Mouse (Mus musculus) embryonic facial prominence, embryonic 13.5 days (tissue): ENCODE measurements at regions not wholly inside any gene's neighbourhood (a gene's known extent, or its start where the extent isn't known, plus 50 kb on each side); places are given as distances from the start of the nearest gene placed in this dataset.
A peak's percentile ranks its signal among the peaks of the same experiment; 100 is the strongest.

ENCODE experiments used
- ATAC-seq: fragments of 200-750 bp; cut with Nextera tagmentation; 2 replicates; pipeline ENCODE4 v1.8.0; 2017; ENCODE audit warnings: low read depth; ENCODE audit not compliant: insufficient number of reproducible peaks, insufficient read depth, low FRiP score, low TSS enrichment
- H3K27ac ChIP-seq: fragments of 300-500 bp; sonication (generic); 2 replicates; pipeline ENCODE4 v1.5.1; 2015; ENCODE audit warnings: moderate library complexity, mild to moderate bottlenecking, inconsistent platforms
- H3K27me3 ChIP-seq: fragments of 300-500 bp; sonication (generic); 2 replicates; pipeline ENCODE4 v1.6.1; 2015; ENCODE audit warnings: mild to moderate bottlenecking, inconsistent platforms
- H3K36me3 ChIP-seq: fragments of 300-500 bp; sonication (generic); 2 replicates; pipeline ENCODE4 v1.6.1; 2015; ENCODE audit warnings: mild to moderate bottlenecking, inconsistent platforms
- H3K4me1 ChIP-seq: fragments of 300-500 bp; sonication (generic); 2 replicates; pipeline ENCODE4 v1.6.1; 2015; ENCODE audit warnings: inconsistent platforms
- H3K4me2 ChIP-seq: fragments of 300-500 bp; sonication (generic); 2 replicates; pipeline ENCODE4 v1.6.1; 2015; ENCODE audit warnings: moderate library complexity, mild to moderate bottlenecking, inconsistent platforms
- H3K4me3 ChIP-seq: fragments of 300-500 bp; sonication (generic); 2 replicates; pipeline ENCODE4 v1.5.1; 2015; ENCODE audit warnings: mild to moderate bottlenecking, inconsistent platforms
- H3K9ac ChIP-seq: fragments of 300-500 bp; sonication (generic); 2 replicates; pipeline ENCODE4 v1.6.1; 2015; ENCODE audit warnings: mild to moderate bottlenecking, inconsistent platforms
- H3K9me3 ChIP-seq: fragments of 300-500 bp; sonication (generic); 2 replicates; pipeline ENCODE4 v1.6.1; 2016; ENCODE audit warnings: inconsistent platforms
- WGBS: fragments of 180-500 bp; shearing (Covaris S2); methylation state at CpG from one replicate; pipeline ENCODE4 v1.1.7; 2015; ENCODE audit warnings: mixed read lengths; 5-methylcytosine and 5-hydroxymethylcytosine counted together

- Histone ChIP-seq H3K9me3 (no peaks in the 10 kb centered on the region), H3K36me3 (no peaks in the 10 kb centered on the region), H3K27ac (no peak overlapping the region), H3K27me3 (no peaks in the 10 kb centered on the region), H3K4me1 (no peaks in the 10 kb centered on the region), H3K4me2 (no peak overlapping the region), H3K4me3 (no peak overlapping the region), H3K9ac (no peak overlapping the region)
- 94% methylated on average over 2 of the region's 2 CpGs for WGBS
- no peak for ATAC-seq
Observed at GRCm38 (mm10) chr13:45286651-45287050, 102.9 kb upstream of the Mylip start.

GRCm38 (mm10) chr13:45287217-45287616 lies 102.3 kb upstream of the Mylip start:
- Histone ChIP-seq H3K4me1 (no peaks in the 10 kb centered on the region), H3K27ac (no peak overlapping the region), H3K4me3 (no peak overlapping the region), H3K9me3 (no peaks in the 10 kb centered on the region), H3K9ac (no peak overlapping the region), H3K4me2 (no peak overlapping the region), H3K27me3 (no peaks in the 10 kb centered on the region), H3K36me3 (no peaks in the 10 kb centered on the region)
- 88% methylated on average over 4 of the region's 4 CpGs for WGBS
- no peak for ATAC-seq

GRCm38 (mm10) chr13:45289976-45290375 lies 99.6 kb upstream of the Mylip start:
- no peak for ATAC-seq
- no peaks in the 10 kb centered on the region for H3K27me3 ChIP-seq
- no peak overlapping the region for H3K9ac ChIP-seq
- no peak overlapping the region for H3K4me3 ChIP-seq
- no peaks in the 10 kb centered on the region for H3K36me3 ChIP-seq
- H3K4me1 ChIP-seq: no peaks in the 10 kb centered on the region
- no peaks in the 10 kb centered on the region for H3K9me3 ChIP-seq
- 90% methylated on average over 11 of the region's 11 CpGs for WGBS
- no peak overlapping the region for H3K27ac ChIP-seq
- H3K4me2 ChIP-seq: no peak overlapping the region

- ATAC-seq: no peak
- no peak overlapping the region for H3K4me2 ChIP-seq
- H3K4me1 ChIP-seq: no peaks in the 10 kb centered on the region
- H3K4me3 ChIP-seq: no peak overlapping the region
- H3K9ac ChIP-seq: no peak overlapping the region
- 86% methylated on average over 10 of the region's 10 CpGs for WGBS
- no peaks in the 10 kb centered on the region for H3K36me3 ChIP-seq
- no peaks in the 10 kb centered on the region for H3K27me3 ChIP-seq
- no peak overlapping the region for H3K27ac ChIP-seq
- no peaks in the 10 kb centered on the region for H3K9me3 ChIP-seq
Observed at GRCm38 (mm10) chr13:45294691-45295090, 94.9 kb upstream of the Mylip start.

- Histone ChIP-seq H3K9me3 (no peaks in the 10 kb centered on the region), H3K4me3 (no peak overlapping the region), H3K4me1 (no peaks in the 10 kb centered on the region)
Observed at GRCm38 (mm10) chr13:45300610-45301009, 88.9 kb upstream of the Mylip start.

GRCm38 (mm10) chr13:45301191-45301905 lies 88.2 kb upstream of the Mylip start:
- no peaks in the 10 kb centered on the region for H3K27me3 ChIP-seq
- WGBS: 86% methylated on average over 10 of the region's 10 CpGs
- no peak for ATAC-seq

More at GRCm38 (mm10) chr13:45300610-45301009, 88.9 kb upstream of the Mylip start:
- H3K9ac ChIP-seq: no peak overlapping the region
- no peak for ATAC-seq
- H3K36me3 ChIP-seq: no peaks in the 10 kb centered on the region
- H3K27ac ChIP-seq: no peak overlapping the region
- H3K4me2 ChIP-seq: no peak overlapping the region
- H3K27me3 ChIP-seq: no peaks in the 10 kb centered on the region
- WGBS: 94% methylated on average over 8 of the region's 8 CpGs

GRCm38 (mm10) chr13:45302796-45303195 lies 86.7 kb upstream of the Mylip start:
- Histone ChIP-seq H3K4me1 (0 out of 2 replicates have a peak, but pooled peaks cover 2% of the 10 kb centered on the region), H3K9me3 (no peaks in the 10 kb centered on the region), H3K4me3 (no peak overlapping the region), H3K36me3 (no peaks in the 10 kb centered on the region), H3K4me2 (no peak overlapping the region), H3K9ac (no peak overlapping the region), H3K27me3 (no peaks in the 10 kb centered on the region), H3K27ac (no peak overlapping the region)
- no peak for ATAC-seq
- WGBS: 73% methylated on average over 6 of the region's 6 CpGs

More at GRCm38 (mm10) chr13:45301191-45301905, 88.2 kb upstream of the Mylip start:
- Histone ChIP-seq H3K4me3 (no peak overlapping the region), H3K9ac (no peak overlapping the region), H3K36me3 (no peaks in the 10 kb centered on the region), H3K27ac (no peak overlapping the region), H3K9me3 (no peaks in the 10 kb centered on the region), H3K4me2 (no peak overlapping the region), H3K4me1 (0 out of 2 replicates have a peak, but pooled peaks cover 2% of the 10 kb centered on the region)

GRCm38 (mm10) chr13:45306177-45306576 lies 83.4 kb upstream of the Mylip start:
- peak; percentile 20; the same call in 1 of the 2 replicates for ATAC-seq
- 0 out of 2 replicates have a peak, but pooled peaks cover 2% of the 10 kb centered on the region for H3K4me1 ChIP-seq
- no peak overlapping the region for H3K9ac ChIP-seq
- H3K27me3 ChIP-seq: no peaks in the 10 kb centered on the region
- WGBS: 42% methylated on average over 5 of the region's 5 CpGs
- no peaks in the 10 kb centered on the region for H3K36me3 ChIP-seq
- no peak overlapping the region for H3K4me2 ChIP-seq
- H3K9me3 ChIP-seq: no peaks in the 10 kb centered on the region
- H3K4me3 ChIP-seq: no peak overlapping the region
- no peak overlapping the region for H3K27ac ChIP-seq

- H3K4me2 ChIP-seq: no peak overlapping the region
- H3K27ac ChIP-seq: no peak overlapping the region
- H3K9me3 ChIP-seq: no peaks in the 10 kb centered on the region
- ATAC-seq: no peak
- no peak overlapping the region for H3K4me3 ChIP-seq
- H3K36me3 ChIP-seq: no peaks in the 10 kb centered on the region
- peaks cover 2% of the 10 kb centered on the region; the same call in 1 of the 2 replicates for H3K4me1 ChIP-seq
- no peak overlapping the region for H3K9ac ChIP-seq
- WGBS: 92% methylated on average over 3 of the region's 3 CpGs
- no peaks in the 10 kb centered on the region for H3K27me3 ChIP-seq
Observed at GRCm38 (mm10) chr13:45307226-45307625, 82.3 kb upstream of the Mylip start.

- Histone ChIP-seq H3K4me1 (no peaks in the 10 kb centered on the region), H3K9me3 (no peaks in the 10 kb centered on the region), H3K9ac (no peak overlapping the region), H3K27ac (no peak overlapping the region), H3K4me2 (no peak overlapping the region), H3K27me3 (no peaks in the 10 kb centered on the region), H3K4me3 (no peak overlapping the region), H3K36me3 (no peaks in the 10 kb centered on the region)
- ATAC-seq: no peak
- whole genome bisulfite sequencing: 87% methylated on average over 6 of the region's 6 CpGs
Observed at GRCm38 (mm10) chr13:45319646-45320045, 69.9 kb upstream of the Mylip start.

- Histone ChIP-seq H3K27me3 (no peaks in the 10 kb centered on the region), H3K9me3 (no peaks in the 10 kb centered on the region), H3K27ac (no peak overlapping the region), H3K4me2 (no peak overlapping the region), H3K36me3 (no peaks in the 10 kb centered on the region), H3K4me1 (peaks cover 9% of the 10 kb centered on the region; the same call in 1 of the 2 replicates), H3K4me3 (no peak overlapping the region), H3K9ac (no peak overlapping the region)
- 64% methylated on average over 7 of the region's 7 CpGs for WGBS
- ATAC-seq: no peak
Observed at GRCm38 (mm10) chr13:45325736-45326293, 63.7 kb upstream of the Mylip start.

GRCm38 (mm10) chr13:45326751-45327150 lies 62.8 kb upstream of the Mylip start:
- Histone ChIP-seq H3K9me3 (no peaks in the 10 kb centered on the region), H3K4me2 (no peak overlapping the region)
- no peak for ATAC-seq

More at GRCm38 (mm10) chr13:45326751-45327150, 62.8 kb upstream of the Mylip start:
- H3K36me3 ChIP-seq: no peaks in the 10 kb centered on the region
- H3K4me3 ChIP-seq: no peak overlapping the region
- no peak overlapping the region for H3K27ac ChIP-seq
- no peaks in the 10 kb centered on the region for H3K27me3 ChIP-seq
- peaks cover 12% of the 10 kb centered on the region for H3K4me1 ChIP-seq
- 94% methylated on average over 6 of the region's 6 CpGs for whole genome bisulfite sequencing
- no peak overlapping the region for H3K9ac ChIP-seq
